Mouse (Mus musculus) A20 (cell line): Measurements from ENCODE around the gene Ext2.
A peak's percentile ranks its signal among the peaks of the same experiment; 100 is the strongest.

Experiments used
- DNase-seq: peaks from one replicate; pipeline ENCODE4 v3.0.0-alpha.2; 2011; ENCODE audit warnings: low read depth, low spot score

Gene Ext2

GRCm38 (mm10) chr2:93822045-93822749, at the start of gene Ext2:
TSS of gene Ext2 (minus strand) at chr2:93822568.
- DNase-seq: peak; percentile 87

- no peak for DNase-seq
These were observed 49.1 kb upstream of the Ext2 start for GRCm38 (mm10) chr2:93871411-93871925.

- DNase-seq: peak; percentile 67
These were observed 48.5 kb upstream of the Ext2 start for GRCm38 (mm10) chr2:93870842-93871241.

- no peak for DNase-seq
These were observed 46.8 kb upstream of the Ext2 start, which contains the start of gene Accsl for GRCm38 (mm10) chr2:93869107-93869600. TSS of gene Accsl (minus strand) at chr2:93869157.

- no peak for DNase-seq
These were observed 46.2 kb upstream of the Ext2 start for GRCm38 (mm10) chr2:93868566-93868965.

- DNase-seq: no peak
These were observed 40.9 kb upstream of the Ext2 start for GRCm38 (mm10) chr2:93863229-93863628.

GRCm38 (mm10) chr2:93858845-93859244, 36.5 kb upstream of the Ext2 start:
- DNase-seq: no peak

GRCm38 (mm10) chr2:93851303-93851702, 28.9 kb upstream of the Ext2 start:
- DNase-seq: no peak

- DNase-seq: peak; percentile 22
These were observed 28.1 kb upstream of the Ext2 start for GRCm38 (mm10) chr2:93850317-93850944.

GRCm38 (mm10) chr2:93849505-93850089, 27.2 kb upstream of the Ext2 start, which contains the start of gene Accs:
TSS of gene Accs (minus strand) at chr2:93849943.
- DNase-seq: peak; percentile 87

GRCm38 (mm10) chr2:93841349-93841748, 19.0 kb upstream of the Ext2 start:
- DNase-seq: no peak

- DNase-seq: no peak
These were observed 17.7 kb upstream of the Ext2 start for GRCm38 (mm10) chr2:93840109-93840508.

GRCm38 (mm10) chr2:93838931-93839330, 16.6 kb upstream of the Ext2 start:
- no peak for DNase-seq

GRCm38 (mm10) chr2:93836232-93836785, 13.9 kb upstream of the Ext2 start:
- DNase-seq: no peak

GRCm38 (mm10) chr2:93835596-93835995, 13.2 kb upstream of the Ext2 start:
- DNase-seq: no peak

- peak; percentile 90 for DNase-seq
These were observed 1.2 kb upstream of the Ext2 start for GRCm38 (mm10) chr2:93823519-93823918.

- DNase-seq: no peak
These were observed 4.6 kb downstream of the Ext2 start for GRCm38 (mm10) chr2:93817791-93818190.

- no peak for DNase-seq
These were observed 9.0 kb downstream of the Ext2 start for GRCm38 (mm10) chr2:93813343-93813742.

GRCm38 (mm10) chr2:93811812-93812211, 10.6 kb downstream of the Ext2 start:
- peak; percentile 68 for DNase-seq

- DNase-seq: peak; percentile 57
These were observed 12.4 kb downstream of the Ext2 start for GRCm38 (mm10) chr2:93809931-93810330.

- no peak for DNase-seq
These were observed 14.3 kb downstream of the Ext2 start for GRCm38 (mm10) chr2:93808071-93808470.

- no peak for DNase-seq
These were observed 14.9 kb downstream of the Ext2 start for GRCm38 (mm10) chr2:93807440-93807839.
